Mouse (Mus musculus) midbrain, embryonic 13.5 days (tissue): ENCODE data around the gene Rae1. TPM values are rescaled to one million over a fixed set of nuclear protein-coding genes. Genes with fewer than 3 reads are reported as not detected.

ENCODE experiments used
- ATAC-seq: fragments of 200-750 bp; cut with Nextera tagmentation; 2 replicates; pipeline ENCODE4 v1.8.0; 2017; ENCODE audit warnings: mild to moderate bottlenecking, moderate TSS enrichment, moderate library complexity
- H3K27ac ChIP-seq: fragments of 300-500 bp; sonication (generic); 2 replicates; pipeline ENCODE4 v1.5.1; 2015; ENCODE audit warnings: inconsistent platforms, mild to moderate bottlenecking, moderate library complexity
- H3K27me3 ChIP-seq: fragments of 300-500 bp; sonication (generic); 2 replicates; pipeline ENCODE4 v1.6.1; 2015; ENCODE audit warnings: mild to moderate bottlenecking, inconsistent platforms
- H3K36me3 ChIP-seq: fragments of 300-500 bp; sonication (generic); 2 replicates; pipeline ENCODE4 v1.6.1; 2015; ENCODE audit warnings: mild to moderate bottlenecking, inconsistent platforms
- H3K4me1 ChIP-seq: fragments of 300-500 bp; sonication (generic); replicated peaks from 2 replicates; pipeline ENCODE4 v1.6.1; 2015; ENCODE audit warnings: inconsistent platforms
- H3K4me2 ChIP-seq: fragments of 300-500 bp; sonication (generic); replicated peaks from 2 replicates; pipeline ENCODE4 v1.6.1; 2015; ENCODE audit warnings: moderate library complexity, mild to moderate bottlenecking, inconsistent platforms
- H3K4me3 ChIP-seq: fragments of 300-500 bp; sonication (generic); replicated peaks from 2 replicates; pipeline ENCODE4 v1.5.1; 2015; ENCODE audit warnings: mild to moderate bottlenecking, inconsistent platforms
- H3K9ac ChIP-seq: fragments of 300-500 bp; sonication (generic); replicated peaks from 2 replicates; pipeline ENCODE4 v1.6.1; 2015; ENCODE audit warnings: mild to moderate bottlenecking, inconsistent platforms
- H3K9me3 ChIP-seq: fragments of 300-500 bp; sonication (generic); 2 replicates; pipeline ENCODE4 v1.6.1; 2016; ENCODE audit warnings: mild to moderate bottlenecking, inconsistent platforms
- WGBS: fragments of 180-500 bp; shearing (Covaris S2); methylation state at CpG from one replicate; pipeline ENCODE4 v1.1.7; 2015; 5-methylcytosine and 5-hydroxymethylcytosine counted together
- polyA plus RNA-seq: library from polyadenylated mRNA; unstranded; fragments of >200 nt; fragmentation: Nextera tagmentation; extraction: Ambion mirVana; gene quantifications from 2 replicates; pipeline ENCODE4 v1.2.1, GENCODE M21; 2015

Gene Rae1
- polyA plus RNA-seq, 1 experiment from 2014 or later = 121 TPM

GRCm38 (mm10) chr2:173021633-173022055 lies 21.7 kb downstream of the Rae1 start:
- no peaks in the 10 kb centered on the region for H3K9me3 ChIP-seq
- peak overlapping the region; percentile 86 for H3K4me2 ChIP-seq
- under 1% methylated on average over 54 of the region's 54 CpGs for WGBS
- H3K4me1 ChIP-seq = peaks cover 61% of the 10 kb centered on the region
- peak overlapping the region; percentile 79 for H3K27ac ChIP-seq
- peak overlapping the region; percentile 82 for H3K4me3 ChIP-seq
- 0 out of 2 replicates have a peak, but pooled peaks cover 9% of the 10 kb centered on the region for H3K36me3 ChIP-seq
- ATAC-seq = peak; percentile 79
- H3K9ac ChIP-seq = peak overlapping the region; percentile 85
- H3K27me3 ChIP-seq = peaks cover 43% of the 10 kb centered on the region

GRCm38 (mm10) chr2:173022056-173022681 lies 22.3 kb downstream of the Rae1 start:
- WGBS = 2% methylated on average over 47 of the region's 51 CpGs
- H3K36me3 ChIP-seq = peaks cover 14% of the 10 kb centered on the region; the same call in 1 of the 2 replicates
- peak overlapping the region; percentile 82 for H3K4me3 ChIP-seq
- peaks cover 66% of the 10 kb centered on the region for H3K4me1 ChIP-seq
- no peaks in the 10 kb centered on the region for H3K9me3 ChIP-seq
- peak overlapping the region; percentile 85 for H3K9ac ChIP-seq
- H3K4me2 ChIP-seq = peak overlapping the region; percentile 86
- peaks cover 41% of the 10 kb centered on the region for H3K27me3 ChIP-seq
- H3K27ac ChIP-seq = peak overlapping the region; percentile 79
- peak; percentile 57; the same call in 1 of the 2 replicates for ATAC-seq

GRCm38 (mm10) chr2:173022813-173023212 lies 22.9 kb downstream of the Rae1 start:
- WGBS = 10% methylated on average over 10 of the region's 10 CpGs
- Histone ChIP-seq H3K9me3 (no peaks in the 10 kb centered on the region), H3K4me2 (peak overlapping the region; percentile 86), H3K9ac (peak overlapping the region; percentile 85), H3K27ac (no peak overlapping the region), H3K4me1 (peaks cover 70% of the 10 kb centered on the region), H3K4me3 (peak overlapping the region; percentile 82), H3K36me3 (peaks cover 20% of the 10 kb centered on the region), H3K27me3 (peaks cover 36% of the 10 kb centered on the region)
- ATAC-seq = no peak

- H3K4me2 ChIP-seq = peak overlapping the region; percentile 86
- H3K27ac ChIP-seq = no peak overlapping the region
- WGBS = 86% methylated on average over 7 of the region's 7 CpGs
- no peaks in the 10 kb centered on the region for H3K9me3 ChIP-seq
- peaks cover 74% of the 10 kb centered on the region for H3K4me1 ChIP-seq
- peaks cover 24% of the 10 kb centered on the region for H3K36me3 ChIP-seq
- H3K9ac ChIP-seq = peak overlapping the region; percentile 85
- H3K4me3 ChIP-seq = peak overlapping the region; percentile 82
- ATAC-seq = no peak
- peaks cover 30% of the 10 kb centered on the region for H3K27me3 ChIP-seq
Observed at GRCm38 (mm10) chr2:173023371-173023851, 23.5 kb downstream of the Rae1 start.

- 83% methylated on average over 4 of the region's 4 CpGs for WGBS
- H3K4me1 ChIP-seq = peaks cover 74% of the 10 kb centered on the region
- no peak overlapping the region for H3K27ac ChIP-seq
- H3K36me3 ChIP-seq = peaks cover 29% of the 10 kb centered on the region
- H3K9me3 ChIP-seq = no peaks in the 10 kb centered on the region
- no peak overlapping the region for H3K9ac ChIP-seq
- peaks cover 24% of the 10 kb centered on the region for H3K27me3 ChIP-seq
- H3K4me3 ChIP-seq = peak overlapping the region; percentile 82; the same call in 1 of the 2 replicates
- H3K4me2 ChIP-seq = peak overlapping the region; percentile 86
- no peak for ATAC-seq
Observed at GRCm38 (mm10) chr2:173023966-173024365, 24.0 kb downstream of the Rae1 start.

GRCm38 (mm10) chr2:173024392-173024791 lies 24.5 kb downstream of the Rae1 start:
- peaks cover 70% of the 10 kb centered on the region for H3K4me1 ChIP-seq

GRCm38 (mm10) chr2:173024938-173025337 lies 25.0 kb downstream of the Rae1 start:
- Histone ChIP-seq H3K27me3 (peaks cover 14% of the 10 kb centered on the region), H3K4me2 (peak overlapping the region; percentile 86), H3K27ac (peak overlapping the region; percentile 56), H3K4me3 (peak overlapping the region; percentile 8; the same call in 1 of the 2 replicates), H3K9me3 (no peaks in the 10 kb centered on the region), H3K36me3 (peaks cover 39% of the 10 kb centered on the region), H3K4me1 (peaks cover 64% of the 10 kb centered on the region), H3K9ac (0 out of 2 replicates have a peak overlapping the region, but pooled peaks have one; percentile 32)
- 30% methylated on average over 4 of the region's 4 CpGs for WGBS
- no peak for ATAC-seq

More at GRCm38 (mm10) chr2:173024392-173024791, 24.5 kb downstream of the Rae1 start:
- H3K27ac ChIP-seq = no peak overlapping the region
- H3K4me3 ChIP-seq = peak overlapping the region; percentile 9
- H3K9ac ChIP-seq = 0 out of 2 replicates have a peak overlapping the region, but pooled peaks have one; percentile 21
- H3K4me2 ChIP-seq = peak overlapping the region; percentile 86
- H3K27me3 ChIP-seq = peaks cover 20% of the 10 kb centered on the region
- H3K9me3 ChIP-seq = no peaks in the 10 kb centered on the region
- WGBS = 76% methylated on average over 8 of the region's 8 CpGs
- peaks cover 34% of the 10 kb centered on the region for H3K36me3 ChIP-seq
- ATAC-seq = no peak

- H3K36me3 ChIP-seq = peaks cover 53% of the 10 kb centered on the region
- peaks cover 57% of the 10 kb centered on the region for H3K4me1 ChIP-seq
Observed at GRCm38 (mm10) chr2:173026286-173026685, 26.4 kb downstream of the Rae1 start.

GRCm38 (mm10) chr2:173026688-173027131 lies 26.8 kb downstream of the Rae1 start:
- 87% methylated on average over 3 of the region's 3 CpGs for WGBS
- H3K4me3 ChIP-seq = no peak overlapping the region
- H3K4me1 ChIP-seq = peaks cover 57% of the 10 kb centered on the region
- H3K9me3 ChIP-seq = no peaks in the 10 kb centered on the region
- H3K27me3 ChIP-seq = no peaks in the 10 kb centered on the region
- no peak overlapping the region for H3K27ac ChIP-seq
- H3K4me2 ChIP-seq = no peak overlapping the region
- H3K9ac ChIP-seq = no peak overlapping the region; the same call in 1 of the 2 replicates
- ATAC-seq = no peak
- H3K36me3 ChIP-seq = peaks cover 57% of the 10 kb centered on the region

More at GRCm38 (mm10) chr2:173026286-173026685, 26.4 kb downstream of the Rae1 start:
- no peak for ATAC-seq
- 81% methylated on average over 5 of the region's 5 CpGs for WGBS
- H3K27me3 ChIP-seq = peaks cover 1% of the 10 kb centered on the region; the same call in 1 of the 2 replicates
- H3K4me3 ChIP-seq = no peak overlapping the region
- H3K9me3 ChIP-seq = no peaks in the 10 kb centered on the region
- no peak overlapping the region for H3K27ac ChIP-seq
- H3K4me2 ChIP-seq = no peak overlapping the region
- H3K9ac ChIP-seq = no peak overlapping the region; the same call in 1 of the 2 replicates

GRCm38 (mm10) chr2:173027169-173027823 lies 27.4 kb downstream of the Rae1 start:
- Histone ChIP-seq H3K9me3 (no peaks in the 10 kb centered on the region), H3K4me3 (no peak overlapping the region), H3K9ac (no peak overlapping the region), H3K36me3 (peaks cover 63% of the 10 kb centered on the region), H3K27ac (no peak overlapping the region), H3K4me1 (peaks cover 56% of the 10 kb centered on the region), H3K27me3 (no peaks in the 10 kb centered on the region), H3K4me2 (no peak overlapping the region)
- ATAC-seq = no peak
- 88% methylated on average over 6 of the region's 6 CpGs for WGBS

GRCm38 (mm10) chr2:173027824-173028495 lies 28.0 kb downstream of the Rae1 start:
- H3K9ac ChIP-seq = no peak overlapping the region
- H3K36me3 ChIP-seq = peaks cover 69% of the 10 kb centered on the region
- no peaks in the 10 kb centered on the region for H3K27me3 ChIP-seq
- H3K27ac ChIP-seq = no peak overlapping the region
- peaks cover 50% of the 10 kb centered on the region for H3K4me1 ChIP-seq
- H3K4me3 ChIP-seq = no peak overlapping the region
- ATAC-seq = no peak
- WGBS = 77% methylated on average over 4 of the region's 4 CpGs
- H3K9me3 ChIP-seq = no peaks in the 10 kb centered on the region
- no peak overlapping the region for H3K4me2 ChIP-seq
